Mouse (Mus musculus) liver, embryonic 13.5 days (tissue): ENCODE data around the gene Spag6. TPM values are rescaled to one million over a fixed set of nuclear protein-coding genes. Genes with fewer than 3 reads are reported as not detected.

Experiments
- ATAC-seq: fragments of 200-750 bp; cut with Nextera tagmentation; 2 replicates; pipeline ENCODE4 v1.8.0; 2017; ENCODE audit warnings: low read depth, mild to moderate bottlenecking, moderate number of reproducible peaks, moderate library complexity
- DNase-seq: peaks from one replicate; pipeline ENCODE4 v3.0.0; 2022
- H3K27ac ChIP-seq: fragments of 300-500 bp; sonication (generic); 2 replicates; pipeline ENCODE4 v1.5.1; 2015; ENCODE audit warnings: moderate library complexity, mild to moderate bottlenecking, inconsistent platforms
- H3K27me3 ChIP-seq: fragments of 300-500 bp; sonication (generic); 2 replicates; pipeline ENCODE4 v1.6.1; 2015; ENCODE audit warnings: mild to moderate bottlenecking, inconsistent platforms
- H3K36me3 ChIP-seq: fragments of 300-500 bp; sonication (generic); 2 replicates; pipeline ENCODE4 v1.6.1; 2015; ENCODE audit warnings: mild to moderate bottlenecking, inconsistent platforms
- H3K4me1 ChIP-seq: fragments of 300-500 bp; sonication (generic); replicated peaks from 2 replicates; pipeline ENCODE4 v1.6.1; 2015; ENCODE audit warnings: inconsistent platforms
- H3K4me2 ChIP-seq: fragments of 300-500 bp; sonication (generic); 2 replicates; pipeline ENCODE4 v1.6.1; 2015; ENCODE audit warnings: inconsistent platforms, mild to moderate bottlenecking, moderate library complexity
- H3K4me3 ChIP-seq: fragments of 300-500 bp; sonication (generic); replicated peaks from 2 replicates; pipeline ENCODE4 v1.5.1; 2015; ENCODE audit warnings: mild to moderate bottlenecking, inconsistent platforms
- H3K9ac ChIP-seq: fragments of 300-500 bp; sonication (generic); 2 replicates; pipeline ENCODE4 v1.6.1; 2015; ENCODE audit warnings: mild to moderate bottlenecking, inconsistent platforms
- H3K9me3 ChIP-seq: fragments of 300-500 bp; sonication (generic); replicated peaks from 2 replicates; pipeline ENCODE4 v1.6.1; 2016; ENCODE audit warnings: inconsistent platforms
- WGBS: fragments of 180-500 bp; shearing (Covaris S2); methylation state at CpG from one replicate; pipeline ENCODE4 v1.1.7; 2015; ENCODE audit not compliant: insufficient replicate concordance; 5-methylcytosine and 5-hydroxymethylcytosine counted together
- polyA plus RNA-seq: library from polyadenylated mRNA; unstranded; fragments of >200 nt; fragmentation: Nextera tagmentation; extraction: Ambion mirVana; gene quantifications from 2 replicates; pipeline ENCODE4 v1.2.1, GENCODE M21; 2015

The Spag6 gene
- polyA plus RNA-seq, 1 experiment from 2014 or later: not detected

DNA sequence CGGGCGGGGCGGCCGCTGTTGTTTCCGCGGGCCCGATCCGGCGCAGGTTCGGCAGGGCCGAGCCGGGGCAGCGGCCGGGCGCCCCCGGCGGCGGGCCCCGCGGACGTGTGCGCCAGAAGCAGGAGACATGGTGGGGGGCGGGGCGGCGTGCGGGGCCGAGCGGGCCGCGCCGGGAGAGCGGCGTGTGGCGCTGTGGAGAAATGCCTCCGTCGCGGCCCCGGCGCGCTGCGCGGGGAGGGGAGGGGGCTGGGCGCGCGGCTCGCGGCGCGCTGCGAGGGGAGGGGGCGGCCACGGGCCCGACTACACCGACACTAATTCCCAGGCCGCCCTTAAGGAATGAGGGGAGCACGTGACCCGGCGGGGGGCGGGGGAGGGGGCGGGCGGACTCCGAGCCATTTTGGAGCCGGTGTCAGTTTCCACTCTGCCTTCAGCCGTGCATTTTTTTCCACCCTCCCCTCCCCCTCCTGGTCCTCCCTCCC lies 17.3 kb upstream of the Spag6 start:
- Histone ChIP-seq H3K4me3 (peak overlapping the region; percentile 72), H3K9ac (peak overlapping the region; percentile 77), H3K27ac (peak overlapping the region; percentile 72), H3K36me3 (no peaks in the 10 kb centered on the region), H3K4me1 (peaks cover 53% of the 10 kb centered on the region), H3K4me2 (peak overlapping the region; percentile 86), H3K27me3 (peaks cover 62% of the 10 kb centered on the region), H3K9me3 (no peaks in the 10 kb centered on the region)
- peak; percentile 62 for ATAC-seq
- WGBS: 0% methylated on average over 12 of the region's 64 CpGs
- DNase-seq: no peak

DNA sequence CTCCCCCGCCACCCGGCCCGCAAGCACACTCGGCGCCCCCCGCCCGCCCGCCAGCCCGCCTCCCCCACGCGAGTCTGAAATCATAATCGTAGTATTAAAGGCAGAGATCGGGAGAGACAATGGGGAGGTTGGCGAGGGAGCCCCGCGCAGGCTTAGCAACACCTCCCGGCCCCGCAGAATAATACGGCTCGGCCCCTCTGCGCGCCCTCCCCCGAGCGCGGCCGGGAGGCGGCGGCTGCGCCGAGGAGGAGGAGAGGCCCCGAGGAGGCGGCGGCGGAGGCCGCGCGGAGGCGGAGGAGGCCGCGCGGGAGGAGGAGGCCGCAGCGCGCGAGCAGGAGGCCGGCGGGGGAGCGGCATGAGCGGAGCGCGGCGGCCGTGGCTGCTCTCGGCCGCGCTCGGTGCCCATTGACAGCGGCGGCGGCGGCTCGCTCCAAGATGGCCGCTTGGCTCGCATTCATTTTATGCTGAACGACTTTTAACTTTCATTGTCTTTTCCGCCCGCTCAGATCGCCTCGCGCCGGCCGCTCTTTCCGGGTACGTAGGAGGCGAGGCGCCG lies 16.8 kb upstream of the Spag6 start, which contains the start of gene Bmi1:
Bmi1 (plus strand) TSS at position 83 of the 556 bp plus-strand sequence.
- H3K27me3 ChIP-seq: peaks cover 64% of the 10 kb centered on the region
- DNase-seq: no peak

DNA sequence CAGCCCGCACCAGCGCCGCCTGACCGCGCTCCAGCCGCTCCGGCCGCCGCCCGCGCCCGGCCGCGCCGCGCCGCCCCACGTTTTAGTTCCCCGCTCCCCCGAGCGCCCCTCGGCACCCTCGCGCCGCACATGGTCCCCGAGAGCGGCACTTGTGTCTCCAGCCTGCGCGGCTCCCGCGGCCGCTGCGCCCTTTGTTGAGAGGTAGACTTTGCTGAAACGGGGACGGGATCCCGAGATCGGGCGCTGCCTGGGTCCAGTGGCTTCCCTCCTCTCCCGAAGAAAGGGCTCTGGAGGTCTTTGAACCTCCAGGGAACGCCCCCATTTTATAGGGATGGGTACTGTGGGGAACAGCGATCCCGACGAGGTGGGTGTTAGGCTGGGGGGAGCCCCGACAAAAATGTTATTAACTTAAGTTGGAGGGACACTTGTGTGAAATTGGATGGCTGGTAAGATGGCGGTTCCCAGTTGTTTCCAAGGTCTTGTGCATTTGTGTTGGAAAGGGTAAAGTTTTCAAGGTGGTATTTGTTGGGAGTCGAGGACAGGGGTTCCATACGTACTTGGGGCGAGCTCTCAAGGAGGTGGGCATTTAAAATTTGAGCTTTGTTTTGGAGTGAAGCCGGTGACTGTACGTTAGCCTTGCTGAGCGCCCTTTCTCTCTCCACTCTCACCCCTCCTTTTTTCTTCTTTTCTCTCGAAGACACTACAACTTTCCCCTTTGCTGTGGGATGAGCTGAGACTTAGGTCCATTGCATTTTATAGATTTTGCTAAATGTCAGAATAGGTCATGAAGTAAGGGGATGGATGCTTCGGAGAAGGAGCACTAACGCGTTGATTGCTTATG lies 16.0 kb upstream of the Spag6 start:
- DNase-seq (no peak), ATAC-seq (no peak)
- Histone ChIP-seq H3K4me3 (peak overlapping the region; percentile 72), H3K9ac (peak overlapping the region; percentile 77), H3K4me2 (peak overlapping the region; percentile 86), H3K27me3 (peaks cover 70% of the 10 kb centered on the region), H3K9me3 (no peaks in the 10 kb centered on the region), H3K4me1 (peaks cover 46% of the 10 kb centered on the region), H3K36me3 (no peaks in the 10 kb centered on the region), H3K27ac (no peak overlapping the region)
- under 1% methylated on average over 53 of the region's 55 CpGs for WGBS

More for the DNA sequence above, 16.8 kb upstream of the Spag6 start, which contains the start of gene Bmi1:
- peak within 1 kb of the TSS; percentile 86 for H3K4me2 ChIP-seq
- WGBS: under 1% methylated on average over 56 of the region's 77 CpGs
- H3K36me3 ChIP-seq: no peaks in the 10 kb centered on the region
- H3K4me1 ChIP-seq: peaks cover 49% of the 10 kb centered on the region
- H3K4me3 ChIP-seq: peak within 1 kb of the TSS; percentile 72
- no peaks in the 10 kb centered on the region for H3K9me3 ChIP-seq
- peak; percentile 61 for ATAC-seq
- H3K27ac ChIP-seq: peak within 1 kb of the TSS; percentile 72
- H3K9ac ChIP-seq: peak within 1 kb of the TSS; percentile 77

DNA sequence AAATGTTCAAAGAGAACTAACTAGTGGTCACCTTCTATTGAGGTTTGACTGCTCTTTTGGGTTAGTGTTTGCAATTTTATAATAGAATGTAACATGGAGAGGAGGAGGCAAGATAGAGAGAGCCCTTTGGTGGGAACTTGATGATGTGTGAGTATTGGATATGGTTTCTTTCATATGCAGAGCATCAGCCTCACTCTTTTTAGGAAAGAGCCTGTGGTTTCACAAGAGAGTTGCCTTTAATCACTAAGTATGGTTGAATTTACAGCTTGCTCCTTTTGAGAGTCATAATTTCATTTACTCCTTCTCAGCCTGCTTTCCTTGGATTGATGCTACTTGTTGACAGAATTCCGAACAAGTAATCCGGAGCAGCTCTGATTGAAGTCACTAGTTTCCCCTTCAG lies 14.1 kb upstream of the Spag6 start:
- H3K4me3 ChIP-seq: no peak overlapping the region
- no peak for ATAC-seq
- no peaks in the 10 kb centered on the region for H3K36me3 ChIP-seq
- H3K9me3 ChIP-seq: no peaks in the 10 kb centered on the region
- peaks cover 73% of the 10 kb centered on the region for H3K27me3 ChIP-seq
- no peak overlapping the region for H3K9ac ChIP-seq
- DNase-seq: no peak
- H3K27ac ChIP-seq: no peak overlapping the region
- H3K4me2 ChIP-seq: no peak overlapping the region
- peaks cover 33% of the 10 kb centered on the region for H3K4me1 ChIP-seq
- WGBS: 54% methylated on average over 2 of the region's 2 CpGs

DNA sequence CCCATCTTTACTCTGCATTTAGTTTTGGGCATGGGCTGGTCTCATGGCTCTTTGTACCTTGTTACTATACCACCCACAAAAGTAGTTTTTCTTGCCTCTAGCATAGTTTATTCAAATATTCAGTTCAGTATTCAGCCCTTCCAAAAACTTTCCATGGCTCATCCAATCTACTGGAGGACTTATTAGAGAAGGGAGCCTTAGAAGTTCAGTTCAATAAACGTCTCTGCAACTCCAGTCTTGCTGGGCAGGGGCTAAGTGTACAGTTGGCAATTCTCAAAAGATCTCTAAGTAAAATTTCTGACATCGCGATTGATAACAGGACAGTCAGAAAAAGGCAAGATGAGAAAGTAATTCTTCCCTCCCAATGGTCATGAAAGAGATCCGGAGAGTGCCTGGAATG lies 13.3 kb upstream of the Spag6 start:
- peaks cover 72% of the 10 kb centered on the region for H3K27me3 ChIP-seq
- ATAC-seq: no peak
- no peak for DNase-seq
- no peaks in the 10 kb centered on the region for H3K36me3 ChIP-seq
- peak overlapping the region; percentile 43 for H3K4me3 ChIP-seq
- peak overlapping the region; percentile 60 for H3K4me2 ChIP-seq
- H3K27ac ChIP-seq: no peak overlapping the region
- 1% methylated on average over 4 of the region's 4 CpGs for WGBS
- peaks cover 33% of the 10 kb centered on the region for H3K4me1 ChIP-seq
- H3K9ac ChIP-seq: 0 out of 2 replicates have a peak overlapping the region, but pooled peaks have one; percentile 6
- H3K9me3 ChIP-seq: no peaks in the 10 kb centered on the region

DNA sequence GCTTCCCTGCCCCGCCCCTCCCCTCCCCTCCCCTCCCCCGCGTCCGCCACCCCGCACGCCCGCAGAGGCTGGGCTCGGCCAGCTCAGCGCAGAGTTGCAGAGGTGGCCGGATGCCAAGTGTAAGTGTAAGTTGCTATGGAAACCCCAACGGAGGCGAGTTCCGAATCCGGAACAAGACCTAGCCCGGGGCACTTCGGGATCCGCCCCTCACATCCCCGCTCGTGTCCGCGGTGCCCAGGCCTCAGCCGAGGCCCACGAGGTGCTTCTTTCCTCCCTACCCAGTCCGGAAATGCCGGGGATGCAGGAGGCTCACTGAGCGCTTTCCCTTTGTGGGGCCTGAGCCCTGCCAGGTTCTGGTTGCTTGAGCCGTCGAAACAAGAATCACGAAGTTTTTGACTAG lies 12.9 kb upstream of the Spag6 start:
- Histone ChIP-seq H3K9ac (0 out of 2 replicates have a peak overlapping the region, but pooled peaks have one; percentile 6), H3K4me2 (peak overlapping the region; percentile 60), H3K36me3 (no peaks in the 10 kb centered on the region), H3K4me1 (peaks cover 28% of the 10 kb centered on the region), H3K27me3 (peaks cover 70% of the 10 kb centered on the region), H3K9me3 (no peaks in the 10 kb centered on the region), H3K4me3 (peak overlapping the region; percentile 43), H3K27ac (no peak overlapping the region)
- no peak for DNase-seq
- WGBS: 3% methylated on average over 22 of the region's 29 CpGs
- no peak for ATAC-seq

DNA sequence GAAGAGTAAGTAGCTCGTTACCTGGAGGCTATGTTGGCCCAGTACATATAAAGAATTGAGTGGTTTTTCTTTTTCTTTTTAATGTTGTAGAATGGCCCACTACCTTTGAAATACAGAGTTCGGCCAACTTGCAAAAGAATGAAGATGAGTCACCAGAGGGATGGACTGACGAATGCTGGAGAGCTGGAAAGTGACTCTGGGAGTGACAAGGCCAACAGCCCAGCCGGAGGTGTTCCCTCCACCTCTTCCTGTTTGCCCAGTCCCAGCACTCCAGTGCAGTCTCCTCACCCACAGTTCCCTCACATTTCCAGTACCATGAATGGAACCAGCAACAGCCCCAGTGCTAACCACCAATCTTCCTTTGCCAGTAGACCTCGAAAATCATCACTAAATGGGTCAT lies 9.8 kb upstream of the Spag6 start:
- no peak overlapping the region for H3K4me2 ChIP-seq
- DNase-seq (no peak), ATAC-seq (no peak)
- H3K36me3 ChIP-seq: no peaks in the 10 kb centered on the region
- peaks cover 72% of the 10 kb centered on the region for H3K27me3 ChIP-seq
- no peak overlapping the region for H3K4me3 ChIP-seq
- H3K9me3 ChIP-seq: no peaks in the 10 kb centered on the region
- H3K9ac ChIP-seq: no peak overlapping the region
- H3K27ac ChIP-seq: no peak overlapping the region
- WGBS: 67% methylated on average over 5 of the region's 5 CpGs
- H3K4me1 ChIP-seq: peaks cover 19% of the 10 kb centered on the region

DNA sequence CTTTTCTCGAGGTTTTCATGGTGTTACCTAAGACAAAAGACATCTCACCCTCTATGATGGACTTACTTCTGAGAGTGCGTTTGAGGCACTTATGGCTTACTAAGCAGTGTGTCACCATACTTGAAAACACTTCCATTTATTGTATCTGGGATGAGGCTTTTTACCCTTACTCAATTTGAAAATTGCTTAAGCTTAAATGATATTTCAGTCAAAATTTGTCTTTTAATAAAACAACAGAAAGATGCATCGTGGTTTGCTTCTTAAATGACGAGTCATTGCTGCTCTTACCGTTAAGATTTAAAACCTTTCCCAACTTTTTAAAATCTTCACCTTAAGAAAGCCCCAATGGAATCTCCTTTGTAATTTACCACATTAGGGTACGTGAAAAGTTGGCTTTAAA lies 7.4 kb upstream of the Spag6 start:
- peaks cover 72% of the 10 kb centered on the region for H3K27me3 ChIP-seq
- no peak overlapping the region for H3K4me2 ChIP-seq
- no peak overlapping the region for H3K27ac ChIP-seq
- no peaks in the 10 kb centered on the region for H3K36me3 ChIP-seq
- 39% methylated on average over 6 of the region's 6 CpGs for WGBS
- DNase-seq (no peak), ATAC-seq (no peak)
- H3K4me1 ChIP-seq: peaks cover 22% of the 10 kb centered on the region
- no peaks in the 10 kb centered on the region for H3K9me3 ChIP-seq
- no peak overlapping the region for H3K4me3 ChIP-seq
- H3K9ac ChIP-seq: no peak overlapping the region

DNA sequence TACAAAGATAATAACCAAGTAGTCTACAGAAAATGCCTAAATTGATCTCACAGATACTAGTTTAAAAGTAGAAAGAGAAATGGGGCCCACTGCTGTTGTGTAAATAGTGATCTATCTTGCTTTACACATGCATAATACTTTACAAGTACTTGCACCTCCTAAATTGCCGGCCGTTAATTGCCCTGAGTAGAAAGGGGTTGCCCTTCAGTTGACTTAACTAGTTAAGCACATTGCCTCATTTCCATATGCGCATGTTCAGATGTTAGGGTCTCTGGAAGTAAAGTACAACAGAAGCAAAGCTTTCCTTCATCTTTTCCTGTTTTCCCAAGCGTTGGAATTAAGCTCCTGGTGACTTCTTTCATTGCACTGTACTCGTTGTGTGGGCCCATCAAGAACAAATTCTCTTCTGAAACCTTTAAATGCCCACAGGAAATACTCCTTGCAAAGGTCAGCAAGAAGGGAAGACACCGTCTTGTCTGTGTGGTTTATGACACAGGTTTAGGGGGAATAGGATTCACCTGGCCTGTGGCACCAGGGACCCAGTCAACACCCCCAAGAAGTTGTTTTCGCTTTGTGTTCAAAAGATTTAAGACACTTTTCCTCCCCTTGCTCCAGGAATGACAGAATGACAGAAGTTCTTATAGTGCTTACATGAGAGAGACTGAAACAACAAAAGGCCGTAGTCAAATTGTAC lies 6.9 kb upstream of the Spag6 start:
- Histone ChIP-seq H3K9me3 (no peaks in the 10 kb centered on the region), H3K36me3 (no peaks in the 10 kb centered on the region), H3K27me3 (peaks cover 71% of the 10 kb centered on the region), H3K4me3 (no peak overlapping the region), H3K9ac (no peak overlapping the region), H3K4me2 (no peak overlapping the region), H3K27ac (no peak overlapping the region), H3K4me1 (peaks cover 22% of the 10 kb centered on the region)
- DNase-seq: no peak
- 22% methylated on average over 8 of the region's 8 CpGs for WGBS
- ATAC-seq: no peak

DNA sequence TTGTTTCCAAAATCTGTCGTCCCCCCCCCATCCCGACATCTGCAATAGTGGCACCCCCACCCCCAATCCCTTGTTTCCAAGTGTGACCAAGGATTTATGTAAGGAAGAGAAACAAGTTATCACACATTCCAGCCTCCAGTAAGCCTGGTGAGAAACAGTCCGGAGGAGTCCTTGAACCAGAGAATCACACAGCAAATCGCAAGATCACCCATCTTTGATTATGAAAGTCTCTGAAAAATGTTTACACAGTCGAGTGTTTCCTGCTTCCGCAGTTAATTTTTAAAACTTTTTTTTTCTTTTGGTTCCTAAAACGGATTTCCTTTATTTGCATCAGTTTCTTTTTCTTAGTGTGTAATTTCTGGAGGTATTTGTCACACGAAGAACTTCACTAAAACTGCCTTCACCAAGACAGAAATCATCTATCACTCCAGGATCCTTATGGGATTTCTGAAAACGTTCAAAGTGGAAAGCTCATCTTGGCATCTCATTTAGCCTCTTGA lies 6.1 kb upstream of the Spag6 start:
- Histone ChIP-seq H3K9ac (no peak overlapping the region), H3K9me3 (no peaks in the 10 kb centered on the region), H3K4me2 (no peak overlapping the region), H3K4me3 (no peak overlapping the region), H3K36me3 (no peaks in the 10 kb centered on the region), H3K27me3 (peaks cover 72% of the 10 kb centered on the region), H3K4me1 (peaks cover 22% of the 10 kb centered on the region), H3K27ac (no peak overlapping the region)
- DNase-seq (no peak), ATAC-seq (no peak)
- 5% methylated on average over 9 of the region's 9 CpGs for WGBS

DNA sequence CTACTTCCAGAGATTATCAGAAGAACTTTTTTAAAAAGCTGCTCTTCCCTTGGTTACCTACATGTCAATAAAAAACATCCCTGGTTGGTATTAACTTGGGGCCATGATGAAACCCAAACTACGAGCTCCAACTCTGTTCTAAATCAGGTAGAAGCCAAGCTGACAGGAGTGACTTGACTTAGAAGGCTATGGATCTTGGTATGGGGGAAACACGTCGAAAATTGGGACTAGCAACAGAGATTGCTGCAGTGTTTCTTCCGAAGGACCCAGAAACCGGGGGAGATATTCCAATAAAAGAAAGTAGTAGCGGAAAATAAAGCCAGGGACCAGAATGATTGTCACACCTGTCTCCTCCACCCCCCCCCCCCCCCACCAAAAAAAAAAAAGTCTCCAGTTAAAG lies 5.5 kb upstream of the Spag6 start:
- Histone ChIP-seq H3K4me3 (peak overlapping the region; percentile 53), H3K9ac (no peak overlapping the region), H3K27ac (no peak overlapping the region), H3K4me1 (peaks cover 22% of the 10 kb centered on the region), H3K36me3 (no peaks in the 10 kb centered on the region), H3K27me3 (peaks cover 78% of the 10 kb centered on the region), H3K9me3 (no peaks in the 10 kb centered on the region), H3K4me2 (peak overlapping the region; percentile 62; the same call in 1 of the 2 replicates)
- ATAC-seq (no peak), DNase-seq (no peak)
- WGBS: 11% methylated on average over 6 of the region's 6 CpGs
